Mouse (Mus musculus): ENCODE results near the gene Racgap1.

Racgap1 gene

DNA sequence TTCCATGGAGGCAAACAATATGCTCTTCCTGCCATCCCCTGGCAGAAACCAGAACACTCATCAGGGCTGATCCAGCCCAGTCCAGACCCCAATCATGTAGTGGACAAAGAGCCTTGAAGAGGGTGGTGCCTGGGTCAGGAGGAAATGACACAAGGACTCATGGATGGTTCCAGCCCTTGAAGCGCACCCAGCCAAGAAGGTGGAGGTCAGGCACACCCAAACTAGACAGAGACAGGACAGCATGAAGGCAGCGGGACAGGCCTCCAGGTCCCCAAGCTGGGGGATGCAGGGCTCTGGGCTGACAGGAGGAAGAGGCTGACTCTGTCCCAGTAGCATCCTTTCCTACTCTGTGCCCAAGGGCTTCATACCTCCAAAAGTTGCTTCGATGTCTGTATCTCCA is 64.9 kb downstream of the Racgap1 start:
- DNase-seq, result no peak

DNA sequence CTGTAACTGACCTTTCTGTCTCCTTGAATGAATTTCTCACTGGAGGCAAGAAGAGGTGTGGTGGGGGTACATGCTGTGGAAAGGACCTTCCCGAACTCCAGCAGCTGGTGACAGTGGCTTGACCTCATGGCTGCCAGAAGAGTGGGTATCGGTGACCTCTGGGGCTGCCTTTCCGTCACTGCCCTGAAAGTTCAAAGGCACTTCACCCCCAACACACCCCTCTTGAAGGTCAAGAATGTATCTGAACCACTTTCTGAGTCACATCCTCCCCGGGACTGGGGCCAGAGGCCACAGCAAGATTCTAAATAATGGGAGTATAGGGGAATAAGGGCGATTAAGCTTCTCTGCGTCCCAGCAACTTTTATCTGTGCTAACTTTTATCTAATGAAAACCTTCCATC is 65.7 kb downstream of the Racgap1 start:
- DNase-seq, result no peak

DNA sequence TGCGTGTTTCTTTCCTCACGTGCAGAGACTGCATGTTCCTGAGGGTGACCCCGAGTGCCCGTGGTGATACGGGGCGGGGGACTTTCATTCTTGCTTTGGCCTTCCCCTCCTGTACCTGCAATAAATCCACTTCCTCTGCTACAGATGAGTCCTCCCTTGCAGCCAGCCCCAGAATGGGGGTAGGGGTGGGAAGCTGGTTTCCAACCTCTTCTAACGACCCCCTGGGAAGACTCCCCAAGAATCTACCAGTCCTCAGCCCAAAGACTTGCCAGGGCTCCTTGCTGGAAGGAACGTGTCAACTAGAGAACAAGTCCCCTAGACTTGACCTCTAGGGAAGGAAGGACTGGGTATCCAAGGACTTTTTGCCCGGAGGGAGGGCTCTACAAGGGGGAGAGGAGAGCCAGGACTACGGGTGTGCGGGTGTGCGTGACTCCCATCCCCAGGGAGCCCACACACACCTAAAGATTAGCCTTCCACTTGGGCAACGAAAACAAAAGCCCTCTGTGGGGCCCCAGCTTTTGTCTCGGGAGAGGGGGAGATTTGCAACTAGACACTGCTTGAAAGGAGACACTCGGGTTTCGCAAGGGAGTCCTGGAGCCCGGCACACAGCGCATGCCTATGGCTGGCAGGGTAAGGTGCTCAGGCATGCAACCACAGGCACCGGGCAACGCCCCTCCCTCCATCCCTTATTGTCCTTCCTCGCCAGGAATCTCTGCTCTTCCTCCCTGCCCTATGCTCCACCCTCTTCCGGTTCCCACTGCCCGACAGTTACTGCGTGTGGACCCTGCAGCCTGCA is 66.9 kb downstream of the Racgap1 start:
- DNase-seq, result no peak

GRCm38 (mm10) chr15:99583463-99584344 is 67.8 kb downstream of the Racgap1 start:
- DNase-seq, result no peak

GRCm38 (mm10) chr15:99578802-99579485 is 72.5 kb downstream of the Racgap1 start, which contains the start of gene Aqp2:
TSS of gene Aqp2 (plus strand) at chr15:99579055.
- DNase-seq, result no peak
